Mouse (Mus musculus): ENCODE data around the gene Ndufaf4.
"Not testable (repeated sequence)": the region's sequence is repeated elsewhere in the genome, so short reads cannot be mapped to it uniquely, and the experiment has no call there.

Ndufaf4 gene

GRCm38 (mm10) chr4:24897851-24898515, at the start of gene Ndufaf4:
TSS of gene Ndufaf4 (plus strand) at chr4:24898083.
- DNase-seq (ENCODE audit: low read depth): peak; percentile 90

- peak; percentile 13 for DNase-seq (ENCODE audit: low read depth)
These were observed 47.2 kb upstream of the Ndufaf4 start, which contains the start of gene Klhl32 for GRCm38 (mm10) chr4:24850401-24851325. TSS of gene Klhl32 (minus strand) at chr4:24851124.

GRCm38 (mm10) chr4:24865691-24866090, 32.2 kb upstream of the Ndufaf4 start:
- DNase-seq (ENCODE audit: low read depth): no peak

- no peak for DNase-seq (ENCODE audit: low read depth)
These were observed 28.7 kb upstream of the Ndufaf4 start for GRCm38 (mm10) chr4:24869230-24869629.

GRCm38 (mm10) chr4:24889386-24889785, 8.5 kb upstream of the Ndufaf4 start:
- not testable (repeated sequence) for DNase-seq (ENCODE audit: low read depth)

DNA sequence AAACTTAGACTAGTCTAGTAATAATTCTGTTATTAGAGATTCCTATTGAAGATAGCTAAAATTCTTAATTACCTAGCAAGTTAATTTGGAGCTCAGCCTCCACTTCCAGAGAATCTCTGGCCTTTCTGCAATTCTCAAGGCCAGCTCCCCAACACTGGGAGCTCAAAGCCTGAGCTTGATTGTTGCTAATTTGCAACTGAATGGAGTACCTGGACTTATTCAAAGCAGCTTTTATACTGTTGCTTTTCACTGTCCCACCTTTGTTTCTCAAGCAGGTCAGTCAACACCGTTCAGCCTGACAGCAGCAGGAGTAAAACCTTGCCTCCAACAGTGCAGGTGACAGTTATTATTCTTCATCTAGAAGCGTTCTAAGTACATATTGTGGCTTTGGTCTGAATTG, 5.6 kb upstream of the Ndufaf4 start:
- DNase-seq (ENCODE audit: low read depth): not testable (repeated sequence)

- no peak for DNase-seq (ENCODE audit: low read depth)
These were observed 3.3 kb upstream of the Ndufaf4 start for GRCm38 (mm10) chr4:24894625-24895024.

DNA sequence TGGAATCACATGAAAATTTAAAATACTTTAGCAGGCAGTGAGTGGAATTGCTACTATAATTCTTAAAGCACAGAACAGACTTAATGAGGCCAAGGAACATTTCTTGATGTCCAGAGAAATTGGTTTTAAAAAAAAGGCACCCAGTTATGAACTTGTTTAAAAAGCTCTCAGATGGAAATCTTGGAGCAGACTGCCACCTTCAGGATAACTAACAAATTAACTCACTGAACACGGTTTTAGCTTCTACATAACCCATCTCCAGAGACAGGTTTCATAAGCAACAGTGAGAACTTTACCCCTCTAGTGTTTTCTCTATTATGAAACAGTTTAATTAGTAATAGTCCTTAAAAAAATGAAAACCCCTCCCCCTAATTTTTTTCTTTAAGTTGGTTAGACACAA, 1.1 kb upstream of the Ndufaf4 start:
- DNase-seq (ENCODE audit: low read depth): peak; percentile 52

DNA sequence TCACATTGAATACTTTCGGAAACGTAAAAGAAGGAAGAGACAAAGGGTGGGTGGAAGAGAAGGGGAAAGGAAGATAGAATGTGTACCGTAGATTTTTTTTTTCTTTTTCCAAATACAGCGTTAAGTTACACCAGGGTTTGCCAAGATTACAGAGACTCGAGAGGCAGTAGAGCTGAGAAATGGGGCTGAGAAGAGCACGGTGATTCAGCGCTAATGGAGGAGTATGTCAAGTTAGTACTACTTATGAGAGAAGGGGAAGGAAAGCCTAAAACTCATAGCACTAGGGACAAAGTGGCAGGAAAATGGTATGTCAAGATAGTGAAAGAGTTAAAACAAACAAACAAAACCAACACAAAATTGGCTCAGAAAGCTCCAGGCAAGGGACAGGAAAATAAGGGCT, 532 bp upstream of the Ndufaf4 start:
- DNase-seq (ENCODE audit: low read depth): no peak

- no peak for DNase-seq (ENCODE audit: low read depth)
These were observed 753 bp downstream of the Ndufaf4 start for GRCm38 (mm10) chr4:24898636-24899035.

DNA sequence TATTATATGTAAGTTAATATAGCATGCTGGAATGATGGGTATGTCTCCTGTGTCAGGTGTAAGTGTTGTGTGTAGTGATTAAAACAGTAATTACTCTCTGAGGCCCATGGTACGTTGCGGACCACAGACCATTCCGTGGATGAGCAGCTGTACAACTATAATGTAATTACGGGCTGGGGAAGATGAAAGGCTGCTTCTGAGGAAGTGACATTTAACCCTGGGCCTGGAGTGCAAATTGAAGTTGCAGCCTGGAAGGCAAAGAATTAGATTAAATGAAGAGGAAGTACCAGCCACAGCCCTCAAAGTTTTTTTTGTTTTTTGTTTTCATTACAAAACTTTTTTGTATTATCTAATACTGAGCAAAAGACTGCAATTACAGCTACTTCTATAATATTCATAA, 1.3 kb downstream of the Ndufaf4 start:
- DNase-seq (ENCODE audit: low read depth): no peak

DNA sequence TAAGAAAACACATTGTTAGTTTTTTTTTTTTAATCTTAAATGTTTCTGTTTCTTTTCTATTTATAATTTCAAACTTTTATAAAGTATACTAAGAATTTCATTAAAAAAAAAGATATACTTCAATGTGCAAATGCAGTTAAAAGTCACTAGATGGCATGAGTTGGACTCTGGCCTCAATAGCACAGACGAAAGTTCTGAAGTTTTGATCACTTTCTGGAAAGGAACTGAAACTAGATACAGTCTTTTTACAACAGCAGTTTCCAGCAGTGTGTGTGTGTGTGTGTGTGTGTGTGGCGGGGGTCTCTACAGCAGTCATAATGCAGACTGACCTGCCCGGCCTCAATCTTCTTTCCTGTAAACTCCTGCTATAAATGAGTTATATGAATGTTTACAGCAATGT, 9.9 kb downstream of the Ndufaf4 start:
- DNase-seq (ENCODE audit: low read depth): no peak

DNA sequence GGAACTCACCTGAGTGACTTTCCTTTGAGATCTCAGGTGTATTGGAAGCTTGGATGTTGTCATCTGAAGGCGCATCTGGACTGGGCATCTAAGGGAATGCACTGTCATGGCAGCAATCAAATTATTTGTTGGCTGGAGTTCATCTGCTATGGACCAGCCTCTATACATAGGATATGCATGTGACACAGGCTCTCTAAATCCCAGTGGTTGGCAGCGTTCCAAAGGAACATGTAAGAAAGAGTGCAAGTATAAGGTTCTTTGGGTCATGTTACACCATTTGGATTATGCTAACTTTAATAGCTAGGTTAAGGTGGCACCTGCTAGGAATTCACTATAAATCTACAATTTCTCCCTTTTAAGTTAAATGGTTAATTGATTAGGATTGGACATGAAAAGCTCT, 17.7 kb downstream of the Ndufaf4 start:
- DNase-seq (ENCODE audit: low read depth): no peak

- no peak for DNase-seq (ENCODE audit: low read depth)
These were observed 22.2 kb downstream of the Ndufaf4 start for GRCm38 (mm10) chr4:24920006-24920577.

DNA sequence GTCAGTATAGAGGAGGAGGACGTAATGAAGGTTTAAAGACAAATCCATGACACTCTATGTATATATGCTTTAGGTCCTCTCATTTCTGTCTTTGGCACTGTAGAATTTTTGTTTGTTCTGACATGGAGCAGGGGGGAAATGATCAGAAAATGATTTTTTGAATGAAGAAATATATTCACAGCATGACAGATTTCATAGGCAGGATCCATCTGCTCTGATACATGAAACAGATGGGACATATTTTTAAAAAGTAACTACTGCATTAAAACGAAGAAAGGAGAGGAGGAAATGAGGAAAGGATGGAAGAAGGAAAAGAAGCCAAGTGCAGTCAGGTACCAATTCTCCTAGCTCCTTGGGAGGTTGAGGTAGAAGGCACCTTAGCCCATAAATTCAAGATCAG, 26.8 kb downstream of the Ndufaf4 start:
- DNase-seq (ENCODE audit: low read depth): no peak

DNA sequence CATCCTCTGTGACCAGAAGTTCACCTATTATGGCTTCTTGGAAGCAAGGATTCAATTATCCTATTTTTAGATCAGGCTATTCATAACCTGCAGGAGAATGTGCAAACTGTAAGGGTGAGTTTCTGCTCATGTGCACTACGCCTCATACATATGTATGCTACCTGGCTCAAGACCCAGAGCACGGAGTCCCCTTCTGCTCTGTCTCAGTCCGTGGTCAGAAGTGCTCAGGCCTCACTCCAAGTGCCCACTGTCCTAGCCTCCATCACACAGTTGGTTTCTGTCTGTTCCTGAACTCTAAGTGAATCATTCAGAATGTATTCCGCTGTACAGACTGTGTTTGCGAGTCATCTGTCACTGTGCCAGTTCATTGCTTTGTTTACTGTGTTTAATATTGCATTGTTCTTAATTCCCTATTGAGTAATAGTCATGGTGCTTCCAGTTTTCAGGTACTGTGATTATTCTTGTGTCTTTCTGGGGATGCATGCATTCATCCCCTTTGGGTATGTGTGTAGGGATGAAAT, 30.4 kb downstream of the Ndufaf4 start:
- no peak for DNase-seq (ENCODE audit: low read depth)

DNA sequence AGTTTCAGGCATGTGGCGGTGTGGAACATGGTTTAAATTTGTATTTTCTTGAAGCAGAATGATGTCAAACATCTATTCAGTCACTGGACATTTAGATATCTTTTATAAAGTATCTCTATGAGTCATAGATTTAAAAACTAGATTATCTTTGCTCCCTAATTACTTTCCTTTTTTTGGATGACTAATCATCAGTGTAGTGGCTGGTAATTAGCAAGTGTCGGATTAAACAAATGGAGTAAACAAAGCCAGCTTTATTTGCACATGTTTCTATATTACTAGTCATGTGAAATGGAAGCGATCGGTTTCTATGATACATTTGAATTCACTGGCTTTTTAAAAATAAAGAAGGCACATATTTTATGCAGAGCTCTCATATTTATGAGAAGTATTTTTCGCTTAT, 31.0 kb downstream of the Ndufaf4 start:
- DNase-seq (ENCODE audit: low read depth): no peak

DNA sequence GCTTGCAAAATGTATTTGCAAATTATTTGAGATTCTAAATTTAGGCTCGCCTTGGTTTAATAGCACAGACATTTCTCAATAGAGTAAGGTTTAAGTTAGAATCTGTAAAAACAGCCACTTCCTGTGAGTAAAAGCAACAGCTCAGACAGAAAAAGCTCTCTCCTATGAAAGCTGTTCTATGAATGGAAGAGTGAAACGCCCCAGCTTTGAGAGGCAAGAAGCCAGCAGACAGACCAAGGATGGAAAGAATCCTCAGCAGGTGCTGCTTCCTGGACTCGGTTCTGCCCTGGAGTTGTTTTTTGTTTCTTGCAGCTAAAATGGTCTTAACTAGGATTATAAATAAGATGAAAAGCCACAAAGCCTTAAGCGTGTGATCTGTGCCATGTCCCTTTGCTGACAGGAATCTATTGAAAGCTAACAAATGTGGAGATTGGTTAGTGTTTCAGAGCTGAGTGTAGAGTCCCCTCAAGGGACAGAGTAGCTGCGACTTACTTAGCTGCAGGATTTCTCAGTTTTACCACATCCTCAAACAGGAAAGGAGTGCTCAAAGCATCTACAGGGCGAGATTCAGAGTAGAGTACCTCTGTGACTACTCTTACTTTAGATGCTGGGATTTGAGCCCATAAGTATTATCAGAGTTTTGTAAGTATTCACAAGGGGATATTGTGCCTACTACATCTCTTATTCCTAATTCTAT, 45.0 kb downstream of the Ndufaf4 start:
- no peak for DNase-seq (ENCODE audit: low read depth)
